8 mouse cellular contexts compared by ENCODE assay signal in genomic region chr11:85234363-85234989, GRCm38 (mm10). TPM values are rescaled to one million over a fixed set of nuclear protein-coding genes. Genes with fewer than 3 reads are reported as not detected.
DNase-seq lines count a peak whose midpoint lies in the region; ATAC-seq and TF ChIP-seq lines count a peak whose summit lies in the region.

No protein-coding gene starts in this region.

- no peaks in the 10 kb centered on the region for H3K9me3 ChIP-seq in embryonic facial prominence, embryonic 14.5 days (ENCODE audit: control insufficient read depth, low read length)
- no peaks in the 10 kb centered on the region for H3K9me3 ChIP-seq in limb, embryonic 14.5 days (ENCODE audit: control insufficient read depth, low read length)
- no peaks in the 10 kb centered on the region for H3K9me3 ChIP-seq in midbrain, embryonic 16.5 days (replicated peaks; ENCODE audit: control insufficient read depth, low read length, poor library complexity, severe bottlenecking)

- peak overlapping the region; percentile 92 for H3K4me3 ChIP-seq in embryonic facial prominence, embryonic 14.5 days (ENCODE audit: low read depth, low read length)
- H3K4me3 ChIP-seq in limb, embryonic 14.5 days (replicated peaks; ENCODE audit: low read length) = peak overlapping the region; percentile 88
- peak overlapping the region; percentile 99 for H3K4me3 ChIP-seq in midbrain, embryonic 16.5 days (ENCODE audit: low read depth, low read length)

- under 1% methylated on average over 44 of the region's 70 CpGs for WGBS in embryonic facial prominence, embryonic 14.5 days
- under 1% methylated on average over 51 of the region's 70 CpGs for WGBS in limb, embryonic 14.5 days
- WGBS in midbrain, embryonic 16.5 days = under 1% methylated on average over 68 of the region's 70 CpGs

- DNase-seq in 3T3-L1 (ENCODE audit: low read depth, low spot score) = peak; percentile 75
- peak; percentile 88 to 92 for DNase-seq in adrenal gland, postnatal 36 days
- DNase-seq in embryonic facial prominence, embryonic 14.5 days (ENCODE audit: low spot score) = peak; percentile 92
- DNase-seq in heart, adult 8-10 months (ENCODE audit: low spot score) = peak; percentile 81
- DNase-seq in kidney, adult 9 months = peak; percentile 79
- peak; percentile 79 for DNase-seq in limb, embryonic 14.5 days (ENCODE audit: low spot score)
- peak; percentile 70 to 76 for DNase-seq in spleen, postnatal 14 days (ENCODE audit: low spot score in 2 of 2)

- peak; percentile 94 for ATAC-seq in embryonic facial prominence, embryonic 14.5 days (ENCODE audit: low read depth)
- ATAC-seq in limb, embryonic 14.5 days (ENCODE audit: low FRiP score, low read depth) = peak; percentile 94
- peak; percentile 96 for ATAC-seq in midbrain, embryonic 16.5 days

- peaks cover 5% of the 10 kb centered on the region; the same call in 1 of the 2 replicates for H3K4me1 ChIP-seq in embryonic facial prominence, embryonic 14.5 days (ENCODE audit: control insufficient read depth, insufficient read depth, low read length)
- peaks cover 9% of the 10 kb centered on the region; the same call in 1 of the 2 replicates for H3K4me1 ChIP-seq in limb, embryonic 14.5 days (ENCODE audit: control insufficient read depth, insufficient read depth, low read length)
- peaks cover 15% of the 10 kb centered on the region for H3K4me1 ChIP-seq in midbrain, embryonic 16.5 days (ENCODE audit: control insufficient read depth, insufficient read depth, low read length)

- H3K4me2 ChIP-seq in embryonic facial prominence, embryonic 14.5 days (ENCODE audit: low read depth, low read length) = peak overlapping the region; percentile 82
- peak overlapping the region; percentile 50 for H3K4me2 ChIP-seq in limb, embryonic 14.5 days (replicated peaks; ENCODE audit: low read depth, low read length, severe bottlenecking)
- peak overlapping the region; percentile 70 for H3K4me2 ChIP-seq in midbrain, embryonic 16.5 days (ENCODE audit: low read length)

- no peaks in the 10 kb centered on the region for H3K27me3 ChIP-seq in embryonic facial prominence, embryonic 14.5 days (replicated peaks; ENCODE audit: control insufficient read depth, insufficient read depth, low read length)
- H3K27me3 ChIP-seq in limb, embryonic 14.5 days (ENCODE audit: control insufficient read depth, insufficient read depth, low read length) = no peaks in the 10 kb centered on the region
- no peaks in the 10 kb centered on the region for H3K27me3 ChIP-seq in midbrain, embryonic 16.5 days (ENCODE audit: control insufficient read depth, insufficient read depth, low read depth, low read length)

- peak overlapping the region; percentile 100 for H3K27ac ChIP-seq in embryonic facial prominence, embryonic 14.5 days (replicated peaks; ENCODE audit: low read depth, low read length)
- H3K27ac ChIP-seq in limb, embryonic 14.5 days (replicated peaks; ENCODE audit: low read depth, low read length) = peak overlapping the region; percentile 99
- peak overlapping the region; percentile 99 for H3K27ac ChIP-seq in midbrain, embryonic 16.5 days (ENCODE audit: low read length)

- H3K9ac ChIP-seq in embryonic facial prominence, embryonic 14.5 days (ENCODE audit: low read depth, low read length) = peak overlapping the region; percentile 96
- H3K9ac ChIP-seq in limb, embryonic 14.5 days (ENCODE audit: low read depth, low read length, severe bottlenecking) = peak overlapping the region; percentile 88
- H3K9ac ChIP-seq in midbrain, embryonic 16.5 days (ENCODE audit: low read depth, low read length) = peak overlapping the region; percentile 98

- H3K36me3 ChIP-seq in embryonic facial prominence, embryonic 14.5 days (ENCODE audit: control insufficient read depth, insufficient read depth, low read length) = peaks cover 7% of the 10 kb centered on the region
- H3K36me3 ChIP-seq in limb, embryonic 14.5 days (ENCODE audit: control insufficient read depth, insufficient read depth, low read length) = 0 out of 2 replicates have a peak, but pooled peaks cover 7% of the 10 kb centered on the region
- no peaks in the 10 kb centered on the region for H3K36me3 ChIP-seq in midbrain, embryonic 16.5 days (ENCODE audit: control insufficient read depth, insufficient read depth, low read length)

- no peak for TF ChIP-seq POLR2A in limb, embryonic 14.5 days (IDR thresholded peaks at IDR 0.05; ENCODE audit: borderline replicate concordance, extremely low read depth, insufficient read depth, insufficient read length)

RNA-seq across cellular contexts. Expression of gene Appbp2, which starts 0.5 kb away (rescaled TPM):
- 10 to 100 TPM; 50.4 to 50.5 TPM for total RNA-seq in adrenal gland, postnatal 36 days (2021)
- polyA plus RNA-seq in embryonic facial prominence, embryonic 14.5 days (2014; fragmentation: Nextera tagmentation; extraction: Ambion mirVana) = 46.1 and 51.2 TPM in 2 replicates
- total RNA-seq in heart, adult 8-10 months (2022) = 10 to 100 TPM; 13.9 to 15.4 (median 15.3) TPM
- 30.4 and 33.3 TPM in 2 replicates for polyA plus RNA-seq in limb, embryonic 14.5 days (2012; rRNA removed)
- 48.0 and 51.3 TPM in 2 replicates for polyA plus RNA-seq in limb, embryonic 14.5 days (2014; fragmentation: Nextera tagmentation; extraction: Ambion mirVana)
- 44.5 and 46.7 TPM in 2 replicates for polyA plus RNA-seq in midbrain, embryonic 16.5 days (2015; fragmentation: Nextera tagmentation; extraction: Ambion mirVana)

Comparison
In these comparisons a context has a peak if more than half of its experiments do, and no peak if none do; other contexts are left out.
1. Peak in every context shown above with its lines: DNase-seq, ATAC-seq, H3K4me3 ChIP-seq and H3K27ac ChIP-seq.